Mouse (Mus musculus) olfactory bulb, adult 2 months (tissue): ENCODE data around the gene Afap1l2. TPM values are rescaled to one million over a fixed set of nuclear protein-coding genes. Genes with fewer than 3 reads are reported as not detected.

ENCODE experiments used
- H3K27ac ChIP-seq: fragments of 200-500 bp; 2 replicates; pipeline ENCODE4 v1.5.1; 2012; ENCODE audit warnings: low read depth, low read length; ENCODE audit not compliant: insufficient read depth
- H3K4me1 ChIP-seq: fragments of 200-500 bp; 2 replicates; pipeline ENCODE4 v1.6.1; 2012; ENCODE audit warnings: low read length; ENCODE audit not compliant: control insufficient read depth, insufficient read depth
- H3K4me3 ChIP-seq: fragments of 200-500 bp; 2 replicates; pipeline ENCODE4 v1.5.1; 2012; ENCODE audit warnings: mild to moderate bottlenecking, low read depth, low read length, moderate library complexity; ENCODE audit not compliant: insufficient read depth
- CTCF ChIP-seq: fragments of 200-500 bp; IDR thresholded peaks from 2 replicates; pipeline ENCODE4 v1.5.1; 2012; ENCODE audit warnings: low read depth, mild to moderate bottlenecking, low read length, moderate library complexity; ENCODE audit not compliant: insufficient read depth
- POLR2A ChIP-seq: fragments of 200-500 bp; IDR thresholded peaks from 2 replicates; pipeline ENCODE4 v1.6.1; 2012; ENCODE audit warnings: mild to moderate bottlenecking, low read depth, low read length, moderate library complexity; ENCODE audit not compliant: insufficient read depth
- WGBS: fragments of 180-500 bp; shearing (Covaris S2); methylation state at CpG from one replicate; pipeline ENCODE4 v1.1.7; 2018; 5-methylcytosine and 5-hydroxymethylcytosine counted together
- polyA plus RNA-seq: library from polyadenylated mRNA; stranded (reverse); fragments of >200 nt; gene quantifications from 2 replicates; pipeline ENCODE4 v1.2.4, GENCODE M21; 2012; ENCODE audit warnings: low replicate concordance; ENCODE audit not compliant: missing spikeins, insufficient read depth, insufficient read length

The Afap1l2 gene
- polyA plus RNA-seq, 1 experiment: not detected

GRCm38 (mm10) chr19:56897654-56898053, 110.4 kb downstream of the Afap1l2 start:
- no peak for TF ChIP-seq POLR2A
- TF ChIP-seq CTCF: no peak
- no peaks in the 10 kb centered on the region for H3K4me1 ChIP-seq
- 92% methylated on average over 16 of the region's 16 CpGs for WGBS
- no peak overlapping the region for H3K4me3 ChIP-seq
- no peak overlapping the region for H3K27ac ChIP-seq

GRCm38 (mm10) chr19:56893326-56893725, 114.7 kb downstream of the Afap1l2 start:
- H3K4me3 ChIP-seq: no peak overlapping the region
- 93% methylated on average over 5 of the region's 5 CpGs for WGBS
- 0 out of 2 replicates have a peak, but pooled peaks cover 2% of the 10 kb centered on the region for H3K4me1 ChIP-seq
- H3K27ac ChIP-seq: no peak overlapping the region
- TF ChIP-seq POLR2A (no peak), CTCF (no peak)

GRCm38 (mm10) chr19:56892586-56892985, 115.4 kb downstream of the Afap1l2 start:
- TF ChIP-seq POLR2A: no peak
- Histone ChIP-seq H3K27ac (no peak overlapping the region), H3K4me3 (no peak overlapping the region), H3K4me1 (0 out of 2 replicates have a peak, but pooled peaks cover 2% of the 10 kb centered on the region)
- 94% methylated on average over 5 of the region's 5 CpGs for WGBS

GRCm38 (mm10) chr19:56891438-56891837, 116.6 kb downstream of the Afap1l2 start:
- Histone ChIP-seq H3K27ac (no peak overlapping the region), H3K4me1 (0 out of 2 replicates have a peak, but pooled peaks cover 2% of the 10 kb centered on the region), H3K4me3 (no peak overlapping the region)
- 56% methylated on average over 2 of the region's 2 CpGs for WGBS
- TF ChIP-seq POLR2A: no peak
- no peak for TF ChIP-seq CTCF

DNA sequence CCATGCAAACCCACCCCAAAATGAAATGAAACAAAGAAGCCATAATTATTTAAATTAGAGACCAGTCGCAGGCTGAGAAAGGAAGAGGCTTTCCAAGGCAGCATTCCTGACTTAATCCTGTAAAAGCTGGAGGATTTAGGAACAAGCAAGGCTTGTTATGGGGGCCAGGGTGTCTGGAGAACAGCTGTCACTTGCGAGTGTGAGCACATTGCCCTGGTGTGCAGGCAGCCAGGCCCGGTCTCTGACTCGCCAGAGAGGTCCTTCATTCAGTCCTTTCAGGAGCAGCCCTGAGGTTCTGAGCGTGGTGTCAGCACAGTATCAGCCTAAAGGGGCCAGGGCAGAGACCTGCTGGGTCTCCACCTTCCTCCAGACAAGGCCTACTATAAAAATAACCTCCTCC, 119.4 kb downstream of the Afap1l2 start:
- TF ChIP-seq CTCF (no peak), POLR2A (no peak)
- Histone ChIP-seq H3K27ac (no peak overlapping the region), H3K4me1 (0 out of 2 replicates have a peak, but pooled peaks cover 2% of the 10 kb centered on the region), H3K4me3 (no peak overlapping the region)
- whole genome bisulfite sequencing: 56% methylated on average over 5 of the region's 5 CpGs

- 84% methylated on average over 10 of the region's 10 CpGs for WGBS
Measured at GRCm38 (mm10) chr19:56887879-56888278, 120.1 kb downstream of the Afap1l2 start.

GRCm38 (mm10) chr19:56877364-56877763, 130.7 kb downstream of the Afap1l2 start:
- H3K4me1 ChIP-seq: peaks cover 14% of the 10 kb centered on the region
- TF ChIP-seq POLR2A: no peak
- no peak for TF ChIP-seq CTCF
- no peak overlapping the region for H3K4me3 ChIP-seq

More at GRCm38 (mm10) chr19:56887879-56888278, 120.1 kb downstream of the Afap1l2 start:
- 0 out of 2 replicates have a peak, but pooled peaks cover 2% of the 10 kb centered on the region for H3K4me1 ChIP-seq
- TF ChIP-seq CTCF (no peak), POLR2A (no peak)
- no peak overlapping the region for H3K27ac ChIP-seq
- no peak overlapping the region for H3K4me3 ChIP-seq

DNA sequence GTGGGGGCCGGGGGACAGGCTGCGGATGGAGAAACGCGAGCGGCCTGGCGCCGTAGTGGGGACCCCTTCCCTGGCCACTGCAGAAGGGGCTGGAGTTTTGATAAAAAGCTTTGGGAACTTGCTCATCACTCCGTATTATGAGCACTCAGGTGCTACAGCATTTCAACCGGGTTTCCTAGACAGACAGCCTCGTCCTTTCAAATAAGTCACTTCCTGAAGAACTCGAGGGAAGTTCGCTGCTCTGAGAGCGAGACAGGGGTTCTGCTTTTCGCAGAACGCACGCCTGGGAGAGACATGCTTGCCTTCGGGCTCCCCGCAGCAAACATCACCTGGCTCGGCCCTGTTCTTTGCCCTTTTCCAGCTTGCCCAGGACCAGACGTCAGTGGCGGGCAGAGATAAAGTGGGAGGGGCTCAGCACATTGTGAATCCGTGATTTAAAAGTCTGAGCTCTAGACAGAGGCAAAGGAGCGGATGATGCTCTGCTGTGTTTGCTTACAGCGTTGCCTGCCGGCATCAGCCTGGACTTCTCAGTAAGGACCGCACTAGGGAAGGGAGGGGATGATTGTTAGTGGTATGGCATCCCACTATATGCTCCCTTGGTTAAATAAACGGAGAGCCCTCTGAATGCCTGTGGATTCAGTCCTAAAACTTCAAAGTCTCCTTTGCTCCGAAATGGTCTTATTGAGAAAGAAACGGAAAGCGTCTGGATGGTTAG, 133.3 kb downstream of the Afap1l2 start:
- peak overlapping the region; percentile 25 for H3K4me3 ChIP-seq
- no peak overlapping the region for H3K27ac ChIP-seq
- TF ChIP-seq POLR2A (no peak), CTCF (no peak)
- peaks cover 14% of the 10 kb centered on the region for H3K4me1 ChIP-seq
- WGBS: 13% methylated on average over 30 of the region's 30 CpGs

More at GRCm38 (mm10) chr19:56877364-56877763, 130.7 kb downstream of the Afap1l2 start:
- WGBS: 37% methylated on average over 6 of the region's 6 CpGs
- H3K27ac ChIP-seq: no peak overlapping the region

GRCm38 (mm10) chr19:56873816-56874600, 134.0 kb downstream of the Afap1l2 start, which contains the start of gene Vwa2:
Vwa2 (plus strand) TSS chr19:56874249.
- H3K4me3 ChIP-seq: peak within 1 kb of the TSS; percentile 25
- WGBS: 3% methylated on average over 71 of the region's 71 CpGs
- TF ChIP-seq CTCF (no peak), POLR2A (no peak)
- no peak within 1 kb of the TSS for H3K27ac ChIP-seq
- H3K4me1 ChIP-seq: peaks cover 14% of the 10 kb centered on the region
